Mouse (Mus musculus): ENCODE measurements at regions not wholly inside any gene's neighbourhood (a gene's known extent, or its start where the extent isn't known, plus 50 kb on each side); places are given as distances from the start of the nearest gene placed in this dataset.
"Not testable (repeated sequence)": the region's sequence is repeated elsewhere in the genome, so short reads cannot be mapped to it uniquely, and the experiment has no call there.

GRCm38 (mm10) chr13:111904616-111905212 is 95.9 kb upstream of the Map3k1 start:
- ATAC-seq (replicated peaks; ENCODE audit: poor library complexity, severe bottlenecking), result no peak

GRCm38 (mm10) chr13:111905213-111905701 is 96.5 kb upstream of the Map3k1 start:
- ATAC-seq (replicated peaks; ENCODE audit: poor library complexity, severe bottlenecking), result 0 out of 2 replicates have a peak, but pooled peaks have one; percentile 30

- ATAC-seq (replicated peaks; ENCODE audit: poor library complexity, severe bottlenecking), result no peak
These were observed 102.3 kb upstream of the Map3k1 start for GRCm38 (mm10) chr13:111911071-111911470.

- ATAC-seq (replicated peaks; ENCODE audit: poor library complexity, severe bottlenecking), result peak; percentile 40
These were observed 103.0 kb upstream of the Map3k1 start for GRCm38 (mm10) chr13:111911661-111912312.

GRCm38 (mm10) chr13:111914348-111914913 is 105.6 kb upstream of the Map3k1 start:
- ATAC-seq (replicated peaks; ENCODE audit: poor library complexity, severe bottlenecking), result no peak

- ATAC-seq (replicated peaks; ENCODE audit: poor library complexity, severe bottlenecking), result not testable (repeated sequence)
These were observed 110.6 kb upstream of the Map3k1 start for GRCm38 (mm10) chr13:111919417-111919816.

GRCm38 (mm10) chr13:111920534-111920933 is 111.7 kb upstream of the Map3k1 start:
- ATAC-seq (replicated peaks; ENCODE audit: poor library complexity, severe bottlenecking), result no peak

- ATAC-seq (replicated peaks; ENCODE audit: poor library complexity, severe bottlenecking), result no peak
These were observed 112.6 kb upstream of the Map3k1 start for GRCm38 (mm10) chr13:111921142-111922035.

- ATAC-seq (replicated peaks; ENCODE audit: poor library complexity, severe bottlenecking), result no peak
These were observed 116.6 kb upstream of the Map3k1 start for GRCm38 (mm10) chr13:111925349-111925748.

- ATAC-seq (replicated peaks; ENCODE audit: poor library complexity, severe bottlenecking), result no peak
These were observed 118.0 kb upstream of the Map3k1 start for GRCm38 (mm10) chr13:111926801-111927200.

- no peak for ATAC-seq (replicated peaks; ENCODE audit: poor library complexity, severe bottlenecking)
These were observed 118.7 kb upstream of the Map3k1 start for GRCm38 (mm10) chr13:111927489-111927888.

GRCm38 (mm10) chr13:111928636-111929544 is 120.1 kb upstream of the Map3k1 start:
- peak; percentile 38 for ATAC-seq (replicated peaks; ENCODE audit: poor library complexity, severe bottlenecking)

- peak; percentile 80 for ATAC-seq (replicated peaks; ENCODE audit: poor library complexity, severe bottlenecking)
These were observed 121.1 kb upstream of the Map3k1 start for GRCm38 (mm10) chr13:111929908-111930307.

GRCm38 (mm10) chr13:111932464-111932863 is 123.7 kb upstream of the Map3k1 start:
- ATAC-seq (replicated peaks; ENCODE audit: poor library complexity, severe bottlenecking), result no peak

GRCm38 (mm10) chr13:111933526-111934240 is 124.9 kb upstream of the Map3k1 start:
- ATAC-seq (replicated peaks; ENCODE audit: poor library complexity, severe bottlenecking), result peak; percentile 58

- ATAC-seq (replicated peaks; ENCODE audit: poor library complexity, severe bottlenecking), result no peak
These were observed 126.9 kb upstream of the Map3k1 start for GRCm38 (mm10) chr13:111935721-111936080.

- peak; percentile 91 for ATAC-seq (replicated peaks; ENCODE audit: poor library complexity, severe bottlenecking)
These were observed 127.5 kb upstream of the Map3k1 start for GRCm38 (mm10) chr13:111936081-111936857.

- no peak for ATAC-seq (replicated peaks; ENCODE audit: poor library complexity, severe bottlenecking)
These were observed 128.2 kb upstream of the Map3k1 start for GRCm38 (mm10) chr13:111936983-111937382.

Data from granulocyte monocyte progenitor cell, adult 5-6 weeks (primary cell).